Mouse (Mus musculus) naive thymus-derived CD4-positive, alpha-beta T cell, adult 5 months (primary cell): ENCODE results near the gene Vmn1r57. TPM values are rescaled to one million over a fixed set of nuclear protein-coding genes. Genes with fewer than 3 reads are reported as not detected.

Source experiments
- polyA plus RNA-seq: library from polyadenylated mRNA; unstranded; fragments of 100-300 nt; shearing (Covaris generic); gene quantifications from one replicate; pipeline ENCODE4 v1.2.1, GENCODE M21; 2017

Vmn1r57 gene
- polyA plus RNA-seq = not detected

DNA sequence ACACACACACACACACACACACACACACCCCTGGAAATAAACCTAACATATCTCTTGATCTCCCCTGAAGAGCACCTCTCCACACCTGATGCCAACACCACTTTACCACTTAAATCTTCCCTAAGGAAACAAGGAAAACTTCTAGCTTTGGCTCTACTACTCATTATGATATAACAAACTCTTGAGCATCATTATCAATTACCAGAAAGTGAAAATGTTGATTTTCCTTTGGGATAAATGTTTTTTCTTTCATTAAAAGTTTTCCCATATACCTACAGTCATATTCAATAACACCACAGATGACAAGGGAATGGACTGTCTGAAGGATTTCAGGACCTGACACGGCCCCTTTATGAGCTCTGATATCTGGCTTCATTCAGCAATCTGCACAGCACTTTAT is at the start of gene Vmn1r57:
Gene Vmn1r57 (plus strand): TSS at position 301 of the 400 bp plus-strand sequence.

DNA sequence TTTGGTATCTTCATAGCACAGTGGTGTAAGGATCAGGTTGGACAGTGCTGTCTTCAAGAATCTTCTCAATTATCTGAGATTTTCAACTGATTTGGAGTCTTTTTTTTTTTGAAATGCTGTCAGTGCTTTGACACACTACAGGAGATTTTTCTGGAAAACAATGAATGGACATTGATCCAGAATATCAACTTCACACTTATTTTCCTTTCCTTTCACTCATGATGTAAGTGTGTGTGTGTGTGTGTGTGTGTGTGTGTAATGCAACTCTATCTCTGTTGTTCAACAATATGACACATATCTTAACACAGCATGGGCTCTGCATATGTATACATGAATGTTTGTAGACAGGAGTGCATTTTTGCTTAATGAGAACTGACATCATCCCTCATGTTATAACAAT is 21.6 kb upstream of the Vmn1r57 start, which contains the start of gene Vmn1r56:
Gene Vmn1r56 (minus strand): TSS at position 101 of the 400 bp plus-strand sequence.

Other genes with a start within 250 kb of the Vmn1r57 start
- not detected for gene Sbk3, start 247.3 kb upstream of the Vmn1r57 start, polyA plus RNA-seq
- 18.4 TPM for gene Zfp579, start 222.3 kb upstream of the Vmn1r57 start, polyA plus RNA-seq
- 21.0 TPM for gene Zfp524, start 204.1 kb upstream of the Vmn1r57 start, polyA plus RNA-seq
- gene Fiz1, start 203.8 kb upstream of the Vmn1r57 start, polyA plus RNA-seq = 54.8 TPM
- 5.0 TPM for gene Gm44973, start 203.0 kb upstream of the Vmn1r57 start, polyA plus RNA-seq
- 10.7 TPM for gene Zfp865, start 198.1 kb upstream of the Vmn1r57 start, polyA plus RNA-seq
- not detected for gene Ccdc106, start 197.9 kb upstream of the Vmn1r57 start, polyA plus RNA-seq
- gene 4632433K11Rik, start 184.4 kb upstream of the Vmn1r57 start, polyA plus RNA-seq = not detected
- gene Zfp784, start 180.0 kb upstream of the Vmn1r57 start, polyA plus RNA-seq = 2.1 TPM
- gene Zfp580, start 167.0 kb upstream of the Vmn1r57 start, polyA plus RNA-seq = 5.0 TPM
- 117 TPM for gene U2af2, start 156.3 kb upstream of the Vmn1r57 start, polyA plus RNA-seq
- 23.9 TPM for gene Epn1, start 138.3 kb upstream of the Vmn1r57 start, polyA plus RNA-seq
- gene Rfpl4, start 101.5 kb upstream of the Vmn1r57 start, polyA plus RNA-seq = not detected
- not detected for gene Rasl2-9, start 92.5 kb upstream of the Vmn1r57 start, polyA plus RNA-seq
- 0.30 TPM for gene Vmn1r55, start 68.8 kb upstream of the Vmn1r57 start, polyA plus RNA-seq
- not detected for gene Vmn1r56, start 21.7 kb upstream of the Vmn1r57 start, polyA plus RNA-seq
- gene Gm5065, start 132.0 kb downstream of the Vmn1r57 start, polyA plus RNA-seq = not detected
- gene Nlrp2, start 132.5 kb downstream of the Vmn1r57 start, polyA plus RNA-seq = not detected
- gene Vmn1r58, start 194.9 kb downstream of the Vmn1r57 start, polyA plus RNA-seq = not detected
- not detected for gene Vmn1r59, start 238.3 kb downstream of the Vmn1r57 start, polyA plus RNA-seq